Comparison of ENCODE assay signal across 43 mouse cellular contexts in the genomic region with DNA sequence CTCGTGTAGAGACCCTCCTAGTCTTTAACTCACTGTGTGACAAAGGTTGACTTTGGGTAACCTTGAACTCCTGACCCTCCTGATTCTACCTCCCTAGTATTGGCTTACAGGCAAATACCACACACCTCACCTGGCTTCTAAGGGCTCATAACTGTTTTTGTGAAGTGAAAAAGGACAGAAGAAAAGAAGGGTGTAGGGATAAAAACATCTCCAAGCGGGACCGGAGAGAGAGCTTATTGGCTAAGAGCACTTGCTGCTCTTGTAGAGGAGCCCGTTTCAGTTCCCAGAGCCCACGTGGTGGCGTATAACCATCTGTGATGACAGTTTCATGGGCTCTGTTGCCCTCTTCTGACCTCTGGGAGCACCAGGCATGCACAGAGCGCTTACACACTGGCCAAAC. TPM values are rescaled to one million over a fixed set of nuclear protein-coding genes. Genes with fewer than 3 reads are reported as not detected.
"Had no signal": no experiment of that assay in that cellular context is flagged by ENCODE, and none has a peak within 500 bp of the region (broad histone marks: within the 10 kb centered on the region; RNA-seq: fewer than 3 reads in every experiment).

No protein-coding gene starts in this region.

- H3K27me3 ChIP-seq: hindbrain, embryonic 15.5 days; intestine, embryonic 15.5 days; limb, embryonic 15.5 days had no signal

- H3K9me3 ChIP-seq: heart, embryonic 10.5 days; heart, embryonic 12.5 days; hindbrain, embryonic 13.5 days; hindbrain, embryonic 15.5 days; intestine, embryonic 15.5 days; kidney, embryonic 15.5 days; limb, embryonic 13.5 days; limb, embryonic 15.5 days; liver, embryonic 12.5 days had no signal

- ATAC-seq: hindbrain, postnatal 0 days; inflammation-experienced regulatory T-cells, adult 6 months; intestine, embryonic 15.5 days; liver, embryonic 12.5 days had no signal

- H3K27ac ChIP-seq: gastrocnemius, adult 2 months; heart, embryonic 10.5 days; hindbrain, embryonic 13.5 days; hindbrain, embryonic 15.5 days; hindbrain, postnatal 0 days; intestine, embryonic 15.5 days; kidney, embryonic 15.5 days; kidney, postnatal 0 days; limb, embryonic 13.5 days; limb, embryonic 15.5 days; liver, embryonic 12.5 days; liver, embryonic 14.5 days had no signal

- DNase-seq: gastrocnemius, adult 2 months; gastrocnemius, postnatal 10 days; gastrocnemius, postnatal 25 days; heart, adult 18-20 months; heart, postnatal 10 days; kidney, adult 11 months; kidney, adult 8-10 months; kidney, postnatal 14 days; kidney, postnatal 36 days; layer of hippocampus, adult 9-11 months; layer of hippocampus, postnatal 36 days; left cerebral cortex, postnatal 4 days had no signal

- H3K36me3 ChIP-seq: heart, embryonic 10.5 days; heart, embryonic 12.5 days; hindbrain, embryonic 13.5 days; hindbrain, embryonic 15.5 days; intestine, embryonic 15.5 days; kidney, embryonic 15.5 days; limb, embryonic 13.5 days; limb, embryonic 15.5 days; liver, embryonic 12.5 days had no signal

- H3K4me3 ChIP-seq: gastrocnemius, adult 2 months; heart, embryonic 10.5 days; heart, embryonic 12.5 days; hindbrain, embryonic 13.5 days; hindbrain, embryonic 15.5 days; intestine, embryonic 15.5 days; kidney, embryonic 15.5 days; limb, embryonic 13.5 days; limb, embryonic 15.5 days; liver, embryonic 12.5 days had no signal

- H3K4me2 ChIP-seq: heart, embryonic 12.5 days; hindbrain, embryonic 13.5 days; hindbrain, embryonic 15.5 days; intestine, embryonic 15.5 days; kidney, embryonic 15.5 days; limb, embryonic 13.5 days; limb, embryonic 15.5 days; liver, embryonic 12.5 days had no signal

- H3K9ac ChIP-seq: heart, embryonic 12.5 days; hindbrain, embryonic 13.5 days; hindbrain, embryonic 15.5 days; intestine, embryonic 15.5 days; kidney, embryonic 15.5 days; limb, embryonic 13.5 days; limb, embryonic 15.5 days; liver, embryonic 12.5 days; liver, embryonic 14.5 days had no signal

RNA-seq across cellular contexts. Expression of a gene that starts 33.8 kb away (rescaled TPM):
- total RNA-seq: gastrocnemius, adult 2 months; gastrocnemius, postnatal 10 days; gastrocnemius, postnatal 25 days; gastrocnemius, postnatal 4 days; heart, adult 18-20 months; heart, adult 8-10 months; heart, postnatal 10 days; heart, postnatal 25 days; hematopoietic stem cell, adult 5-6 weeks; hindbrain, postnatal 0 days; layer of hippocampus, adult 18-20 months; layer of hippocampus, adult 8-10 months; layer of hippocampus, postnatal 14 days; layer of hippocampus, postnatal 36 days; left cerebral cortex, adult 18-20 months; left cerebral cortex, adult 8-10 months; left cerebral cortex, postnatal 10 days; left cerebral cortex, postnatal 25 days; left cerebral cortex, postnatal 4 days; liver, adult 2 months had no signal
- polyA plus RNA-seq: heart, embryonic 10.5 days; heart, embryonic 12.5 days; heart, embryonic 14.5 days; heart, embryonic 16.5 days; hindbrain, embryonic 11.5 days; hindbrain, embryonic 13.5 days; hindbrain, embryonic 15.5 days; hindbrain, postnatal 0 days; inflammation-experienced regulatory T-cells, adult 6 months; intestine, embryonic 15.5 days; kidney, embryonic 15.5 days; kidney, postnatal 0 days; large intestine, adult 2 months; limb, embryonic 11.5 days; limb, embryonic 13.5 days; limb, embryonic 15.5 days; liver, adult 2 months; liver, embryonic 12.5 days; liver, embryonic 14.5 days; liver, embryonic 16.5 days had no signal
